Mouse (Mus musculus) hindlimb bud, embryonic 11.5 days (tissue): ENCODE results near the gene Cd70.

Source experiments
- DNase-seq: peaks from one replicate; pipeline ENCODE4 v3.0.0-alpha.2; 2012; ENCODE audit warnings: low read depth, low spot score; ENCODE audit errors: extremely low spot score

Cd70 gene

GRCm38 (mm10) chr17:57099629-57100325, 49.8 kb downstream of the Cd70 start:
- no peak for DNase-seq

- DNase-seq, result no peak
These were observed 51.3 kb downstream of the Cd70 start for GRCm38 (mm10) chr17:57098321-57098720.

GRCm38 (mm10) chr17:57096623-57096920, 53.0 kb downstream of the Cd70 start:
- no peak for DNase-seq
